Mouse (Mus musculus): ENCODE measurements around the gene Tmem132a.

Gene Tmem132a

DNA sequence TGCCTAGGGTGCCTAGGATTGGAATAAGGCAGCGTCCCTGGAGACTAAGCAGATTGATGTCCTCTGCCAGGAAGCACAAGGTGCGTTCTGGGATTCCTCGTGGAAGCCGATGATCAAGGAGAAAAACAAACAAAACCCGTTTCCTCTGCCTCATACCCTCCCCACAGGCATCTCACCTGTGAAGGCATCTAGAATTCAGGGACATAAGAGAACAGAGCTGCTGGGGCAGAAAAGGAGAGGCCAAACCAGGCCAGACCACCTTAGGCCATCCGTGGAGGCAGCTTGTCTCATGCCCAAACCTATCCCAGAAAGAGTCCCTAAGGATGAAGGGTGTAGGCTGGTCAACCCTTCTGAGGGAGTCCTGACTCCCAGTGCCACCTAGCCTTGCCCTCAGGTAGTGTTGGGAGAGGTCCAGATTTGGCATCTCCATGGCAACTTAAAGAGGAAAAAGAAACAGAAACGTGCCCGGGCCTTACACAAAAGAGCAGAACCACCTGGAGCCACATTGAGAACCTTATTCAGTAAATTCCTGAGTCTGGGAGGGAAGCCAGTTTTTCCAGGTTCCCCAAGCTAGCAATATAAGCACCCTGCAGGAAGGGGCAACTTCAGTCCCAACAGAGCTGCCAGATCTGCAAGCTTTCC, at the start of gene Tmem132a:
Gene Tmem132a (minus strand): TSS at position 55 of the 642 bp plus-strand sequence.
- DNase-seq (ENCODE audit: low read depth), result no peak

- no peak for DNase-seq (ENCODE audit: low read depth)
Observed at GRCm38 (mm10) chr19:10918321-10918991, 48.7 kb upstream of the Tmem132a start.

GRCm38 (mm10) chr19:10916506-10916905, 46.8 kb upstream of the Tmem132a start:
- DNase-seq (ENCODE audit: low read depth), result no peak

GRCm38 (mm10) chr19:10914870-10915269, 45.1 kb upstream of the Tmem132a start:
- no peak for DNase-seq (ENCODE audit: low read depth)

DNA sequence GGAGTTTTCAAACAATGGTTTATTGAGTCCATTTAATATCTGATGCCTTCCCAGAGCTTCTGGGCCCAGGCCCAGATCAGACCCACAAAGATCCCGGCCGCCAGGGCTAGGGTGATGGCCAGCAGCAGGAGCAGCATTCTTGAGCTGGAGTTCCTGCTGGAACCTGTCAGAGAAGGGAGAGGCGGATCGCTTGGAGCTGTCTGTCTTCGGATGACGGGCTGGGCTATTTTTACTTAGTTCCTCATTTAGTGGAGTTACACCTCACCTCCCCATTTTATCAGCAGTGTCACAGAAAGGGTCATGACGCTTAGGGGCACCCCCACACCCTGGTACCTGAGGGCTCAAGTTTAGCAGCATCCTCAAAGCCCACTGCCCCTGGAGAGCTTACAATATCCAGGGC, 44.6 kb upstream of the Tmem132a start:
- DNase-seq (ENCODE audit: low read depth), result no peak

DNA sequence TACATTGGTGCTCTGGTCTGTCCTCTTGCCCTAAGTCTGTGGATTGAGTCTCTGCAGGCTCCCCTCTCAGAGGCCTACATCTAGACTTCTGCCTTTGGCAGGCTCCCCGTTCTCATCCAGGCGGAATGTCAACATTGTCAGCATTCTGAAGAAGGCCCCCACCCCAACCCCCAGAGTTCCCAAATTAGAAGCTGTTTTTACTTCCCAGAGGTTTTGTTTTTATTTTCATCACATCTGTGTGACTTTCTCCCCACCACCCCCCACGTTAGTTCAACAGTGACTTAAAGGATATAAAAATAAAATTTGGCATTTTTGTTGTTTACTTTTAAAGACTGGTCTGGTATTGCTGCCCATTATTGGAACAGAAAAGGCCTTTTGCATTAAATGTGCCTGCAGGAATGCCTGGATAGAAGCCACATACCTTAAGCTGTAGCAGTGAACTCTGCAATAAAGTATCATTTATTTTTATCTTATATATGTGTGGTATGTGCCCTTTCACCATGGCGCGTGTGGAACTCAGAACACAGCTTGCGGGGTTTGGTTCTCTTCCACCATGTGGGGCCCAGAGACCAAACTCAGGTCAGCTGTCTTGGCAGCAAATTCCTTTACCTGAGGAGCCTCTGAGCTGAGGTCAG, 39.5 kb upstream of the Tmem132a start:
- no peak for DNase-seq (ENCODE audit: low read depth)

GRCm38 (mm10) chr19:10907891-10908290, 38.2 kb upstream of the Tmem132a start:
- peak; percentile 74 for DNase-seq (ENCODE audit: low read depth)

DNA sequence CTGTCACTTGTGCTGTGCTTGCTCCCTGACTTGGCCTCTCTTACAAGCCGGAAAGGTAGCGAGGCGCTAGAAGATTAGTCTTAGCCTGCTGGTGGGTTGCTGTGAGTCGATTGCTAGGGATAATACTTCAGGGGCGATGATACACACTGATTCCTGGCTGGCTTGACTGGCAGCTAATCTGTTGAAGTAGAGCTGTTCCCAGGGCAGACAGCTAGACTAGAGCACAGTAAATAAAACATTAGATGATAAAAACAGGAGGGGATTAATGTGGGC, 35.9 kb upstream of the Tmem132a start:
- DNase-seq (ENCODE audit: low read depth), result no peak

GRCm38 (mm10) chr19:10904927-10905727, 35.4 kb upstream of the Tmem132a start:
- no peak for DNase-seq (ENCODE audit: low read depth)

DNA sequence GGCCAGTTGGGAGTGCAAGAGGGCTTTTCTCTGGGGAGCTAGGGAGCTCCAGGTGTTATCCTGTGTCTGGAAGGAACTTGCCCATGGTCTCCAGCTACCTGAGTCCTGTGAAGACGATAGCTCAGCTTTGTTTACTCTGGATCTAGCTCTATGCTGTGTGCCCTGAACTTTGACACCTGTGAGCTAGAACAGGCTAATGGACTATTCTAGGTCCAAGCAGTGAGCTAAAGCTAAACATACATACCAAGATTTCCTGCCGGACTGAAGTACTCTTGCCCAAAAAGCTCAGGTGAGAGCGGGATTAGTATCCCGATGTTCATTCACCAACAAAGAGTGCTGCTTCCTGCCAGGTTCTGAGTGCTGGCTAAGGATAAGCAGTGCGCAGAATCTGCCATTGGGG, 34.8 kb upstream of the Tmem132a start:
- no peak for DNase-seq (ENCODE audit: low read depth)

- DNase-seq (ENCODE audit: low read depth), result no peak
Observed at GRCm38 (mm10) chr19:10901046-10901445, 31.3 kb upstream of the Tmem132a start.

DNA sequence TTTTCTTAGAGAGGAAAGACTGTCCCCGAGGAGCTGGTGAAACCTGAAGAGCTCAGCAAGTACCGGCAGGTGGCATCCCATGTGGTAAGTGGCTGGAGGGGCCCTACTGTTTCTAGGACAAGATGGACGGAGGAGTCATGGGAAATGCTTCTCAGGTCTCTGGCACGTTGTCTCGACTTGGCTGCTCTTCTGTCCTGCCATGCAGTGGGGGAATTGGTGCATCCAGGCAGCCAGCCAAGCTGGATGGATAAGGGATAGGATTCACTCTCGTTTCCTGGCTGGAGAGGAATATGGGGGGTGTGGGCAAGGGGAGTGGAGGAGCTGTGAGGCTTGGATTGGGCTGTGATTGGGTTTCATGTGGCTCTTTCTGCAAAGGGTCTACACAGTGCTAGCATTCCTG, 30.6 kb upstream of the Tmem132a start:
- DNase-seq (ENCODE audit: low read depth), result no peak

DNA sequence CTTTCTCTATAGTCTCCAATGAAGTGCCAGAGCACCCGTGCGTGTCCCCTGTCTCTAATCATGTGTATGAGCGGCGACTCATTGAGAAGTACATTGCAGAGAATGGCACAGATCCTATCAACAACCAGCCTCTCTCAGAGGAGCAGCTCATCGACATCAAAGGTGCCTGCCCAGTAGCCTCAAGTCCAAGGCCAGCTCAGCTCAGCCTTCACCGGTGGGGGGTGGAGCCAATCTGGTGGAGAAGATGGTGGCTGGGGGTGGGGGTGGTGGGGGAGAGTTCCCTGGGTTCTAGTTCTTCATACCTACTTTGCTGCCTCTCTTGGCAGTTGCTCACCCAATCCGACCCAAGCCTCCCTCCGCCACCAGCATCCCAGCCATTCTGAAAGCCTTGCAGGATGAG, 27.8 kb upstream of the Tmem132a start:
- DNase-seq (ENCODE audit: low read depth), result no peak

DNA sequence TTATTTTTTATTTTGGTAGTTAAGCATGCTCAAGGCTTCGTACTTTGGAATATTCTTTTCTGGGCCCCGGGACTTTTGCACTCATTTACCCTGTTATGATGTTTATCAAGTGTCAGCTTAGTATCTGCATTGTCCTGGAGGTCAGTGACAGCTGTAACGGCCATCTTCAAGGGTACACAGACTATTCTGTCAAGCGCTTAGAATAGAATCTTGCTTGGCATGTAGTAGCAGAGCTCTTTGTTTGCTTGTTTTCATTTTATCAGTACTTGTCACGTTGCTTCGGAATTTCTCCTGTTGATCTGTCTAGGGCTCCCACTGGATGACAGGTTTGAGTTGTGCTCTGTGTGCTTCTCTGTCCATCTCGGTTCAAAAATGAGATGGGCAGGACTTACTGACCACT, 27.1 kb upstream of the Tmem132a start:
- no peak for DNase-seq (ENCODE audit: low read depth)

- no peak for DNase-seq (ENCODE audit: low read depth)
Observed at GRCm38 (mm10) chr19:10895708-10896107, 26.0 kb upstream of the Tmem132a start.

GRCm38 (mm10) chr19:10895016-10895528, 25.3 kb upstream of the Tmem132a start, which contains the start of gene Prpf19:
TSS of gene Prpf19 (plus strand) at chr19:10895231.
- peak; percentile 97 for DNase-seq (ENCODE audit: low read depth)

DNA sequence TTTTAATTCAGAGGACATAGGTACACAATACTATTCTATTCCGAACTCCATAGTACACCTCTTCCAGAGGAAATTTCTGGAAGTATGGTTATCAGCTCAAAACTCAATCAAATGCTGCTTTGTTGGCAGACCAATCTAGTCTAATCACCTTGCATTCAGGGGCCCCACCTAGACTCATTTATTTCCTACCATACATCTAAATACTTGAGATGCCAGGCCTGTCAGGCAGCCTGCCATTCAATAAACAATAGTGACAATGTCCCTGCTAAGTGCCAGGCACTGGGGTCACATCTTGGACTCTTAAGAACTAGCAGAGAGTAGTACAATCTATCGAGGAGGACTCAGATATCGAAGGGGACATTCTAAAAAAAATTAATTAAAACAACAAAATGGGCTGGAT, 22.5 kb upstream of the Tmem132a start:
- DNase-seq (ENCODE audit: low read depth), result no peak

GRCm38 (mm10) chr19:10881426-10882154, 11.8 kb upstream of the Tmem132a start, which contains the start of gene Tmem109:
TSS of gene Tmem109 (minus strand) at chr19:10882001.
- DNase-seq (ENCODE audit: low read depth), result peak; percentile 97

- DNase-seq (ENCODE audit: low read depth), result no peak
Observed at GRCm38 (mm10) chr19:10880975-10881425, 11.3 kb upstream of the Tmem132a start.

DNA sequence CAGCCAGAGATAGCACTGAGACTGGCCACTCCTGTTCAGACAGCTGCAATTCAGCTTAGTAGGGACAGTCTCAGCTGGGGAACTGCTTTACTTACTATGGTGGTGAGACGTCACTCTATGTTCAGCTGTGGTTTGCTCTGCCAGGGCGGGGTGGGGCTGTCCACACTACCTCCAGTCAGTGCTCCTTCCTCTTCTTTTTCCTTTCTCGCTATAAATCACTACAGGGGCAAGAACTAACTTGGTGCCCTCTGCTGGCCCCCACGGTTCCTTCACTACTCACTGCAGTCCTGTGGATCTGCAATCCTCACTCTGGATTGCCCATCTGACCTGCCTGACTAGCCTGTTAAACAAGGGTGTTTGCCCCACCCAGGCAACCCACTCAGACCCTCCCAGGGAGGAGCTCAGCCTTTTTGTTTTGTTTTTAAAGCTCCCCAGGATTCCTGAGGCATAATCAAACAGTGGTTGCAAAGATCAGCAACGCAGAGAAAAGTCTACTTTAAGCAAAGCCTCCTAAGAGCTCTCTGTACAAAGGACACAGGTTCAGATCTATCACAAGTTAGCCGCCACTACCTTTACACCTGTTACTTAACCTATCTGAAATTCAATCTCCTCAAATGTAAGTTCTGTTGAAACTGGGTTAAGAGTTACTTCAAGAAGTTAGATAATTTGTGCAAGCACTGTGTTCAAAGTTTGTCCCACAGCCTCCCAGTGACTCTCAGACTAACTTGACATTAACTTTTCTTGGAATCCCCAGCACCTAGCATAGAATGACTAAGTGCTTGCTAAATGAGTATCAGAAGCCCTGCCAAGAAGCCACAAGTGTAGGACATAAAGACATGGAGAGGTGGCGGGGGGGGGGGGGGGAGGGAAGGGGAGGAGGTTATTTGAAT, 10.6 kb upstream of the Tmem132a start:
- DNase-seq (ENCODE audit: low read depth), result peak; percentile 86
